10 mouse cellular contexts compared by ENCODE assay signal in the genomic region with DNA sequence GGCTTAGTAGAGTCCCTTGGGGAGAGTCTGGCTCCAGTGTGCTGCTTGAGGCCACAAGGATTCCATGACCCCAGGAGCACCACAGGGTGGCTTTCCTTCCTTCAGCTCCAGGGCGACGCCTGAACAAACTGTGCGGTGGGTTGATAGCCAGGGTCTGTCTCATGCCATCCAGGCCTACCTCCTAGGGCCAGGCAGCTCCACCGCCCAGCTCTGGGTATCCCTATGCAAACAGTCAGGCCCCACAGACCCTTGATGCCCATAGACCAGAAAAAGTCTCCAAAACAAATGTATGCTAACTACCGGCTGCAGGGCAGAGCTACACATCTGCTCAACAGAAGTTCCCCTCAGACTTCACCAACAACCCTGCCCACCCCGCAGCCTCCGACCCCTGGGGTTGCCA. TPM values are rescaled to one million over a fixed set of nuclear protein-coding genes. Genes with fewer than 3 reads are reported as not detected.
A peak's percentile ranks its signal among the peaks of the same experiment; 100 is the strongest.
DNase-seq lines count a peak whose midpoint lies in the region; ATAC-seq and TF ChIP-seq lines count a peak whose summit lies in the region.
"Had no signal": no experiment of that assay in that cellular context is flagged by ENCODE, and none has a peak within 500 bp of the region (broad histone marks: within the 10 kb centered on the region; RNA-seq: fewer than 3 reads in every experiment).

No protein-coding gene starts in this region.

- H3K79me2 ChIP-seq in myocyte (ENCODE audit: control insufficient read depth, insufficient read depth) = no peaks in the 10 kb centered on the region

- peaks cover 30% of the 10 kb centered on the region for H3K4me1 ChIP-seq in hindbrain, embryonic 10.5 days (replicated peaks)
- peaks cover 17% of the 10 kb centered on the region for H3K4me1 ChIP-seq in hindbrain, embryonic 11.5 days (replicated peaks; ENCODE audit: control insufficient read depth, insufficient read depth, low read length)
- H3K4me1 ChIP-seq in hindbrain, embryonic 13.5 days (replicated peaks) = peaks cover 37% of the 10 kb centered on the region

- peak overlapping the region; percentile 61 for H3K4me3 ChIP-seq in hindbrain, embryonic 10.5 days
- no peak overlapping the region for H3K4me3 ChIP-seq in hindbrain, embryonic 11.5 days (ENCODE audit: low read depth, low read length)
- peak overlapping the region; percentile 60 for H3K4me3 ChIP-seq in hindbrain, embryonic 13.5 days
- H3K4me3 ChIP-seq in myocyte = peak overlapping the region; percentile 44

- no peak overlapping the region for H3ac ChIP-seq in myocyte (ENCODE audit: control insufficient read depth, insufficient read length)

- peaks cover 10% of the 10 kb centered on the region; the same call in 1 of the 2 replicates for H3K9me3 ChIP-seq in hindbrain, embryonic 10.5 days
- H3K9me3 ChIP-seq in hindbrain, embryonic 11.5 days (ENCODE audit: control insufficient read depth, low read length) = no peaks in the 10 kb centered on the region
- no peaks in the 10 kb centered on the region; the same call in 1 of the 2 replicates for H3K9me3 ChIP-seq in hindbrain, embryonic 13.5 days

- H3K36me3 ChIP-seq in hindbrain, embryonic 10.5 days = no peaks in the 10 kb centered on the region
- no peaks in the 10 kb centered on the region for H3K36me3 ChIP-seq in hindbrain, embryonic 11.5 days (ENCODE audit: control insufficient read depth, insufficient read depth, low read length)
- no peaks in the 10 kb centered on the region for H3K36me3 ChIP-seq in hindbrain, embryonic 13.5 days
- no peaks in the 10 kb centered on the region for H3K36me3 ChIP-seq in myocyte (ENCODE audit: control insufficient read depth, insufficient read depth)

- H3K4me2 ChIP-seq in hindbrain, embryonic 11.5 days (replicated peaks; ENCODE audit: low read depth, low read length) = no peak overlapping the region
- peak overlapping the region; percentile 89 for H3K4me2 ChIP-seq in hindbrain, embryonic 13.5 days
- peak overlapping the region; percentile 95 for H3K4me2 ChIP-seq in myocyte (ENCODE audit: low read depth)

- H3K9ac ChIP-seq in hindbrain, embryonic 11.5 days (ENCODE audit: low read depth, low read length) = no peak overlapping the region
- H3K9ac ChIP-seq in hindbrain, embryonic 13.5 days = peak overlapping the region; percentile 81; the same call in 1 of the 2 replicates

- no peak for ATAC-seq in hindbrain, embryonic 11.5 days (ENCODE audit: low FRiP score)
- no peak for ATAC-seq in hindbrain, embryonic 13.5 days (ENCODE audit: low FRiP score)
- ATAC-seq in granulocyte monocyte progenitor cell, adult 5-6 weeks (replicated peaks; ENCODE audit: poor library complexity, severe bottlenecking) = no peak

- no peak for TF ChIP-seq POLR2A in myocyte (IDR thresholded peaks at IDR 0.05; ENCODE audit: insufficient read length, low read depth)

- peak; percentile 24 for DNase-seq in hindbrain, embryonic 10.5 days (ENCODE audit: low spot score)
- no peak for DNase-seq in hindbrain, embryonic 11.5 days (ENCODE audit: low spot score)
- DNase-seq in embryo, embryonic 11 days = peak; percentile 49
- DNase-seq in spleen, postnatal 4 days (ENCODE audit: low spot score in 2 of 2) = no peak
- no peak for DNase-seq in urinary bladder, adult 2 months (ENCODE audit: low spot score)
- DNase-seq: adrenal gland, postnatal 25 days had no signal

- 22% methylated on average over 7 of the region's 7 CpGs for WGBS in hindbrain, embryonic 10.5 days
- 27% methylated on average over 7 of the region's 7 CpGs for WGBS in hindbrain, embryonic 11.5 days
- WGBS in hindbrain, embryonic 13.5 days = 23% methylated on average over 7 of the region's 7 CpGs

- peaks cover 90% of the 10 kb centered on the region for H3K27me3 ChIP-seq in hindbrain, embryonic 10.5 days (ENCODE audit: insufficient read depth, poor library complexity, severe bottlenecking)
- H3K27me3 ChIP-seq in hindbrain, embryonic 11.5 days (ENCODE audit: control insufficient read depth, insufficient read depth, low read length) = peaks cover 34% of the 10 kb centered on the region
- H3K27me3 ChIP-seq in hindbrain, embryonic 13.5 days = peaks cover 90% of the 10 kb centered on the region
- no peaks in the 10 kb centered on the region for H3K27me3 ChIP-seq in myocyte (ENCODE audit: control insufficient read depth, insufficient read depth, insufficient read length)

- H3K27ac ChIP-seq in hindbrain, embryonic 10.5 days = peak overlapping the region; percentile 78; the same call in 1 of the 2 replicates
- H3K27ac ChIP-seq in hindbrain, embryonic 11.5 days (ENCODE audit: low read depth, low read length) = no peak overlapping the region
- H3K27ac ChIP-seq in hindbrain, embryonic 13.5 days = peak overlapping the region; percentile 75

TF ChIP-seq in myocyte, 11 proteins besides CTCF, POLR2A, EP300 and RAD21:
- no peak for TF ChIP-seq MYOG (IDR thresholded peaks at IDR 0.05; ENCODE audit: control insufficient read depth in 1 of 3, insufficient read depth in 1 of 3, insufficient read length in 2 of 3, low read depth in 2 of 3)
- no peak for TF ChIP-seq REST (IDR thresholded peaks at IDR 0.05; ENCODE audit: insufficient read depth, insufficient read length)
- TF ChIP-seq CEBPB (IDR thresholded peaks at IDR 0.05; ENCODE audit: insufficient read depth, poor library complexity, severe bottlenecking) = no peak
- TF ChIP-seq E2F4 (IDR thresholded peaks at IDR 0.05; ENCODE audit: insufficient read depth) = no peak
- TF ChIP-seq SRF (IDR thresholded peaks at IDR 0.05; ENCODE audit: control insufficient read depth, insufficient read length, low read depth) = no peak

RNA-seq across cellular contexts. Expression of gene Nbl1, which starts 1.7 kb away (rescaled TPM):
- 12.3 and 17.2 TPM in 2 replicates for polyA plus RNA-seq in hindbrain, embryonic 10.5 days (2016; fragmentation: Nextera tagmentation; extraction: Ambion mirVana)
- 17.2 and 19.6 TPM in 2 replicates for polyA plus RNA-seq in hindbrain, embryonic 11.5 days (2014; fragmentation: Nextera tagmentation; extraction: Ambion mirVana)
- 40.8 and 45.3 TPM in 2 replicates for polyA plus RNA-seq in hindbrain, embryonic 13.5 days (2015; fragmentation: Nextera tagmentation; extraction: Ambion mirVana)
- polyA plus RNA-seq in myocyte (2012; fragmentation: generic; extraction: Trizol) = 42.2 TPM
- 323 and 360 TPM in 2 replicates for polyA plus RNA-seq in urinary bladder, adult 2 months (2012; rRNA removed)
- not detected in 2 replicates for total RNA-seq in granulocyte monocyte progenitor cell, adult 5-6 weeks (2014; fragmentation: Nextera tagmentation)
- not detected in 2 replicates for total RNA-seq in granulocyte monocyte progenitor cell, adult 5-6 weeks (2017)

RNA-seq across cellular contexts. Expression of gene Htr6, which starts 15.7 kb away (rescaled TPM):
- polyA plus RNA-seq in hindbrain, embryonic 10.5 days (2016; fragmentation: Nextera tagmentation; extraction: Ambion mirVana) = 0.08 TPM in 1 of 2 replicates, not detected in the other
- not detected in 2 replicates for polyA plus RNA-seq in hindbrain, embryonic 11.5 days (2014; fragmentation: Nextera tagmentation; extraction: Ambion mirVana)
- 0.18 and 0.27 TPM in 2 replicates for polyA plus RNA-seq in hindbrain, embryonic 13.5 days (2015; fragmentation: Nextera tagmentation; extraction: Ambion mirVana)
- polyA plus RNA-seq in myocyte (2012; fragmentation: generic; extraction: Trizol) = 0.08 TPM
- 0.06 and 0.07 TPM in 2 replicates for polyA plus RNA-seq in urinary bladder, adult 2 months (2012; rRNA removed)
- not detected in 2 replicates for total RNA-seq in granulocyte monocyte progenitor cell, adult 5-6 weeks (2014; fragmentation: Nextera tagmentation)
- total RNA-seq in granulocyte monocyte progenitor cell, adult 5-6 weeks (2017) = not detected in 2 replicates
- total RNA-seq: megakaryocyte, adult 5-6 weeks had no signal

RNA-seq across cellular contexts. Expression of gene Minos1, which starts 39.8 kb away (rescaled TPM):
- 377 and 428 TPM in 2 replicates for polyA plus RNA-seq in hindbrain, embryonic 10.5 days (2016; fragmentation: Nextera tagmentation; extraction: Ambion mirVana)
- 399 TPM in 2 replicates for polyA plus RNA-seq in hindbrain, embryonic 11.5 days (2014; fragmentation: Nextera tagmentation; extraction: Ambion mirVana)
- 424 and 441 TPM in 2 replicates for polyA plus RNA-seq in hindbrain, embryonic 13.5 days (2015; fragmentation: Nextera tagmentation; extraction: Ambion mirVana)
- polyA plus RNA-seq in myocyte (2012; fragmentation: generic; extraction: Trizol) = 247 TPM
- polyA plus RNA-seq in urinary bladder, adult 2 months (2012; rRNA removed) = 174 and 186 TPM in 2 replicates
- 530 and 613 TPM in 2 replicates for total RNA-seq in granulocyte monocyte progenitor cell, adult 5-6 weeks (2014; fragmentation: Nextera tagmentation)
- 186 and 246 TPM in 2 replicates for total RNA-seq in granulocyte monocyte progenitor cell, adult 5-6 weeks (2017)

Comparison
In these comparisons a context has a peak if more than half of its experiments do, and no peak if none do; other contexts are left out.
1. DNase-seq: peak in hindbrain, embryonic 10.5 days (single experiment) and embryo, embryonic 11 days (single experiment); none in hindbrain, embryonic 11.5 days (single experiment), spleen, postnatal 4 days (0 of 2) and urinary bladder, adult 2 months (single experiment).